Mouse (Mus musculus) G1E (cell line): ENCODE measurements around the gene Tctex1d2. TPM values are rescaled to one million over a fixed set of nuclear protein-coding genes. Genes with fewer than 3 reads are reported as not detected.

Experiments
- ATAC-seq: 2 replicates; pipeline ENCODE4 v1.8.0; 2016; ENCODE audit warnings: mild to moderate bottlenecking; ENCODE audit not compliant: insufficient number of reproducible peaks, poor library complexity, low FRiP score, severe bottlenecking; ENCODE audit errors: extremely low read depth
- DNase-seq: peaks from one replicate; pipeline ENCODE4 v3.0.0; 2012; ENCODE audit warnings: low spot score
- H3K27me3 ChIP-seq: 2 replicates; pipeline ENCODE4 v1.6.1; 2012; ENCODE audit warnings: mild to moderate bottlenecking, low read length, inconsistent platforms; ENCODE audit not compliant: insufficient read depth
- H3K36me3 ChIP-seq: replicated peaks from 2 replicates; pipeline ENCODE3; 2012; ENCODE audit warnings: mild to moderate bottlenecking, inconsistent platforms
- H3K4me1 ChIP-seq: 2 replicates; pipeline ENCODE4 v1.6.1; 2012; ENCODE audit warnings: low read depth, low read length, inconsistent platforms, mixed read lengths; ENCODE audit not compliant: insufficient read depth
- H3K4me3 ChIP-seq: 2 replicates; pipeline ENCODE4 v1.5.1; 2012; ENCODE audit warnings: low read depth, mild to moderate bottlenecking, inconsistent platforms, low read length, moderate library complexity, mixed read lengths
- H3K9me3 ChIP-seq: replicated peaks from 2 replicates; pipeline ENCODE4 v1.6.1; 2012; ENCODE audit warnings: inconsistent platforms
- CTCF ChIP-seq: IDR thresholded peaks from 2 replicates; pipeline ENCODE4 v1.5.1; 2012; ENCODE audit warnings: low read depth, low read length, inconsistent platforms, mixed read lengths
- GATA1 ChIP-seq: IDR thresholded peaks from 2 replicates; pipeline ENCODE4 v1.6.1; 2012; ENCODE audit warnings: borderline replicate concordance, low read length, inconsistent platforms, mixed read lengths
- GATA2 ChIP-seq: IDR thresholded peaks from 2 replicates; pipeline ENCODE4 v1.6.1; 2012; ENCODE audit warnings: low read depth, low read length, inconsistent platforms, borderline replicate concordance
- POLR2AphosphoS5 ChIP-seq: IDR thresholded peaks from 2 replicates; pipeline ENCODE4 v1.6.1; 2012; ENCODE audit warnings: low read depth, low read length, inconsistent platforms; ENCODE audit not compliant: insufficient replicate concordance
- TAL1 ChIP-seq: conservative IDR thresholded peaks from 2 replicates; pipeline ENCODE4 v1.6.1; 2012; ENCODE audit warnings: low read depth, low read length, inconsistent platforms, mixed read lengths
- polyA plus RNA-seq: library from polyadenylated mRNA; stranded (reverse); fragments of >175 nt; gene quantifications from 2 replicates; pipeline ENCODE4 v1.2.3, GENCODE M21; 2012
- total RNA-seq, 2 experiments: library from RNA; stranded (forward) in 1 of 2; stranded (reverse) in 1 of 2; fragments of 200-1000 nt in 1 of 2; fragments of >200 nt in 1 of 2; fragmentation: Nextera tagmentation in 1 of 2; gene quantifications; 2 replicates each; pipeline ENCODE4 v1.2.3; 2014 to 2017

Tctex1d2 gene
- 9.7 and 10.8 TPM in 2 replicates for total RNA-seq (2014; fragmentation: Nextera tagmentation)
- total RNA-seq (2017), result 33.9 and 35.2 TPM in 2 replicates
- 0.21 and 0.39 TPM in 2 replicates for polyA plus RNA-seq

- Histone ChIP-seq H3K9me3 (peaks cover 12% of the 10 kb centered on the region), H3K27me3 (no peaks in the 10 kb centered on the region), H3K4me1 (peaks cover 26% of the 10 kb centered on the region), H3K4me3 (peak within 1 kb of the TSS; percentile 75), H3K36me3 (no peaks in the 10 kb centered on the region)
- peak; percentile 91 for DNase-seq
- no peak for TF ChIP-seq POLR2AphosphoS5
- no peak for TF ChIP-seq TAL1
- no peak for TF ChIP-seq CTCF
- no peak for TF ChIP-seq GATA1
- no peak for TF ChIP-seq GATA2
- peak; percentile 78 for ATAC-seq
These were observed at the start of gene Tctex1d2 for GRCm38 (mm10) chr16:32419517-32420483. TSS of gene Tctex1d2 (plus strand) at chr16:32419702.

- no peak for ATAC-seq
- TF ChIP-seq CTCF, result peak; percentile 6; the same call in 1 of the 2 replicates
- TF ChIP-seq TAL1, result no peak
- Histone ChIP-seq H3K4me3 (no peak overlapping the region), H3K36me3 (peaks cover 53% of the 10 kb centered on the region), H3K27me3 (no peaks in the 10 kb centered on the region), H3K9me3 (no peaks in the 10 kb centered on the region), H3K4me1 (peaks cover 13% of the 10 kb centered on the region)
- no peak for DNase-seq
These were observed 48.2 kb upstream of the Tctex1d2 start for GRCm38 (mm10) chr16:32371351-32371750.

- TF ChIP-seq POLR2AphosphoS5 (no peak), CTCF (no peak), GATA2 (no peak), GATA1 (no peak), TAL1 (no peak)
- DNase-seq (no peak), ATAC-seq (no peak)
- Histone ChIP-seq H3K4me1 (peaks cover 25% of the 10 kb centered on the region), H3K27me3 (no peaks in the 10 kb centered on the region), H3K4me3 (no peak overlapping the region), H3K36me3 (peaks cover 76% of the 10 kb centered on the region), H3K9me3 (no peaks in the 10 kb centered on the region)
These were observed 39.9 kb upstream of the Tctex1d2 start for GRCm38 (mm10) chr16:32379575-32379974.

DNA sequence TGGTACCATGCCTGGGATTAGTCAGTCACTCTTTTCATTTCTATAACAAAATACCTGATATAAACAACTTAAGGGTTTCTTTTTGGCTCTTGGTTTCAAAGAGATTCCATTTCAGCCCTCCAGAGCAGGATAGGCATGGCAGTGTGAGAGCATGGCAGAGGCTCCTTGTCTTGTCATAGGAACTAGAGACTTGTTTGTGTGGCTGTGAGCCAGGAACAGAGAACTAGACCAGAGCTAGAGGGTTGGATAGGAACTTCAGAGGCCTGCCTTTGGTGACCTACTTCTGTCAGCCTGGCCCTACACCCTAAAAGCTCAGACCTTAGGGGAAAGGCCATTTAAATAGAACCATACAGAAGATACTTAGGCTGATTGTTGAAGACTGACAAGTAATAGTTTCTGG lies 36.6 kb upstream of the Tctex1d2 start:
- Histone ChIP-seq H3K9me3 (no peaks in the 10 kb centered on the region), H3K27me3 (no peaks in the 10 kb centered on the region), H3K4me3 (no peak overlapping the region), H3K4me1 (peaks cover 43% of the 10 kb centered on the region), H3K36me3 (peaks cover 66% of the 10 kb centered on the region)
- DNase-seq, result no peak
- ATAC-seq, result no peak
- TF ChIP-seq CTCF (no peak), TAL1 (no peak), GATA2 (no peak), POLR2AphosphoS5 (no peak), GATA1 (no peak)

- Histone ChIP-seq H3K27me3 (no peaks in the 10 kb centered on the region), H3K9me3 (no peaks in the 10 kb centered on the region), H3K4me3 (no peak overlapping the region; the same call in 1 of the 2 replicates), H3K4me1 (peaks cover 58% of the 10 kb centered on the region), H3K36me3 (peaks cover 50% of the 10 kb centered on the region)
- TF ChIP-seq TAL1 (peak; percentile 50), POLR2AphosphoS5 (no peak)
- DNase-seq, result no peak
- ATAC-seq, result peak; percentile 43
These were observed 34.6 kb upstream of the Tctex1d2 start for GRCm38 (mm10) chr16:32384885-32385284.

GRCm38 (mm10) chr16:32386826-32387225 lies 32.7 kb upstream of the Tctex1d2 start:
- Histone ChIP-seq H3K36me3 (peaks cover 47% of the 10 kb centered on the region), H3K27me3 (no peaks in the 10 kb centered on the region), H3K4me3 (no peak overlapping the region), H3K4me1 (peaks cover 62% of the 10 kb centered on the region), H3K9me3 (no peaks in the 10 kb centered on the region)
- DNase-seq (no peak), ATAC-seq (no peak)
- TF ChIP-seq GATA2 (no peak), GATA1 (no peak), CTCF (no peak), TAL1 (no peak), POLR2AphosphoS5 (no peak)
